Mouse (Mus musculus) small intestine, adult 2 months (tissue): ENCODE measurements around the gene Crocc2.

Experiments used
- CTCF ChIP-seq: fragments of 200-500 bp; IDR thresholded peaks from 2 replicates; pipeline ENCODE4 v1.5.1; 2012; ENCODE audit warnings: low read depth, mild to moderate bottlenecking, control low read depth, inconsistent platforms, low read length, moderate library complexity, mixed read lengths; ENCODE audit not compliant: insufficient replicate concordance, insufficient read length; ENCODE audit errors: extremely low read depth
- POLR2A ChIP-seq: fragments of 200-500 bp; IDR thresholded peaks from 2 replicates; pipeline ENCODE4 v1.6.1; 2012; ENCODE audit warnings: low read depth, mild to moderate bottlenecking, control low read depth, inconsistent platforms, low read length, moderate library complexity

DNA sequence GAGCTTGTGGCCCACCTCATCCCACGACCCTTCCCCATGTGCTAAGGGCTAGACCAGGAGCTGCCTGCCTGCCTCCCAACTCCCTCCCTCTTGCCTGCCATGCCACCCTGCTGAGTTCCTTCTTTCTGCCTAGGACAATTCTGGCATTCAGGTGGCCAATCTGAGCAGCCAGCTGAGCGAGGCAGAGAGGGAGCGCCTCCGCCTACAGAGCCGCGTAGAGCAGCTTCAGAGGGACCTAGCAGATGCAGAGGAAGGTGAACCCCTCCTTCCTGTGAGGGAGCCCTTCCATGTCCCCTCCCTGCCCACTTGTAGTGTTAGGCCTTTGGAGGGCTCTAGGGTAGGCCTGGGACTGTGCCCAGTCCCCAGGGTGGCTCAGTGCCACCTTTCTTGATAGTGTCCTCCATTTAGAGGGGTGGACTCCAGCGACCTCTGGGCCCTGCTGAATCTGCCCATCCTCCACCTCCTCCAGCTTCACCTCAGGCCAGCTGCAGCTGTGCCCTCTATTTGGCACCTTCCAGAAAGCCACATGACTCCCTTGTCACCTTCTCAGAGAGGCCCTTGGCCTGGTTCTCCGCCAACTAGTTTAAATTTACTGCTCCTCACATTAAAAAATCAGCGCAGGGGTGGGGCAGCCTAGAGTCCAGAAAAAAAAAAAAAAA, 48.4 kb downstream of the Crocc2 start:
- TF ChIP-seq POLR2A (no peak), CTCF (no peak)
